Mouse (Mus musculus): ENCODE results near the gene Spp1.
"Not testable (repeated sequence)": the region's sequence is repeated elsewhere in the genome, so short reads cannot be mapped to it uniquely, and the experiment has no call there.

The Spp1 gene

DNA sequence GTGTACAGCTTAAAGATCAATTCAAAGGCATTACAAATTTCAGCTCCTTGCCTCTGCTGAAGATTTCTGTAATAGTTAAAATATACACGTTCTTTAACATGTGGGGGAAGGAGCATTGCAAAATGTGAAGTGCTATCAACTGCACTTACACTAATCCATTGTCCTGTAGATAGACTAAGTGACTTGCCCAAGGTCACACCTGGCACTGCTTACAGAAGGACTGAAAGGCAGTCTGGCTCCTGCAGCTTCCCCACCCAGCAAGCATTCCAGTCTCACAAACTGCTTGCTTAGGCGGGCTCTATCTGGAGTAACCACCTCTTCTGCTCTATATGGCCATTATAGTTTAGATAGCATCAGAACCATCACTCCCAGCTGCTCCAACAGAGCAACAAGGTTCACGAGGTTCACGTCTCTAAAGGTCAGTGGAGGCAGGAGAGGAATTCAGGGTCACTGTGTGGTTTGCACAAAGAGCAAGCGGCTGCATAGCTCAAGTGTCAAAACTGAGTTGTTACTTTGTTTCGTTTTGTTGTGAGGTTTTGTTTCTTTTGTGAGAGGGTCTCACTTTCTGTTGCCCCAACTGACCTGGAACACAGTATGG, 851 bp upstream of the Spp1 start:
- DNase-seq (ENCODE audit: low spot score), result peak; percentile 53

GRCm38 (mm10) chr5:104436406-104437076, 1.6 kb downstream of the Spp1 start:
- DNase-seq (ENCODE audit: low spot score), result no peak

GRCm38 (mm10) chr5:104442396-104442795, 7.5 kb downstream of the Spp1 start:
- no peak for DNase-seq (ENCODE audit: low spot score)

DNA sequence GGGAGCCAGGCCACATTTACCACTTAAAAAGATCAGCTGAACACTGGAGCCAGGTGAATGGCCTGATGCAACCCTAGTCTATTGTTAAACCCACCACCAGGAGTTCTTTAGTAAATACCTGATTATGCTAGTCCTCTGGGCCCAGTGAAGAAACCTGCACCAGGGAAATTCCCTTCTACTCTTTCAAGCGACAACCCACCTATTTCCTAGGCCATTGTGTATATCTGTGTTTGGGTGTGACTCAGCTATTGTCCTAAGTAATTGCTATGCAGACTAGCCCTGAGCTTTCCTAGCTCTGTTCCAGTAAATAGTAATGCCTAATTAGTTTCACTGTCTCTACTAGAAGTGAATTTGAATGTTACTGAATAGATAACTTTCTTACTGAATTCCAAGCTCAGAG, 7.9 kb downstream of the Spp1 start:
- no peak for DNase-seq (ENCODE audit: low spot score)

- peak; percentile 82 for DNase-seq (ENCODE audit: low spot score)
Measured at GRCm38 (mm10) chr5:104446156-104446555, 11.2 kb downstream of the Spp1 start.

DNA sequence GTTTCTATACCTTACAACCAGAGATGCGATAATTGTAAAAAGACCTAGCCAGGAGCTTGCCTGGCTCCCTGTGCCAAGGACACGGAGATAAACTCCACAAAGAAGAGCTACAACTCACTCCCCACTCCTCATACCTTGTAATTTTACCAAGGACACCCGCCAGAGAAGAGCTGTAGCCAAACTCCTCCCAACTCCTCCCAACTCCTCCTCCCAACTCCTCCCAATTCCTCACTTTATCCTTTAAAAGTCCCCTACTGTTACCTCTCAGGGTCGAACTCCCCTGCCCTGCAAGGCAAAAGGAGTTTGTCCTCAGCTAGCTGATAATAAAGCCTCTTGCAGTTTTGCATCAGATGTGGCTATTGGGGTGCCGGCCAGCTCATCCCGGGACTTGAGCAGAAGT, 13.4 kb downstream of the Spp1 start:
- not testable (repeated sequence) for DNase-seq (ENCODE audit: low spot score)

DNA sequence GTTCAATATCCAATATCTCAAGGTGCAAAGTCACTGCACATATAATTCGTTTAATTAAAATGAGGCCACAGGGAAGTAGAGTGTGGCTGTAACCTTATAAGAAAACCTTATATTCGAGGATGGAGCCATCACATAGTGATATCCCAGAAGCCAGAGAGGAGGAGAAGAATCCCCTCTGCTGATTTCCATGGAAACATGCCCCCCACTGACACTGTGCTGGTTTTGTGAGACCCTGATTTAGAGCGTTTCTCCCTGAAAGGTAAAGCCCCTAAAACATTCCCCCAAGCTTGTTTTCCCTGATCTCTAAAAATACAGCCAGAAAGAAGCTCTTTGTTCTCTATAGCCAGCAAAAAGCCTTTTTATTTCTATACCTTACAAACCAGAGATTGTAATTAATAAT, 14.6 kb downstream of the Spp1 start:
- DNase-seq (ENCODE audit: low spot score), result no peak

DNA sequence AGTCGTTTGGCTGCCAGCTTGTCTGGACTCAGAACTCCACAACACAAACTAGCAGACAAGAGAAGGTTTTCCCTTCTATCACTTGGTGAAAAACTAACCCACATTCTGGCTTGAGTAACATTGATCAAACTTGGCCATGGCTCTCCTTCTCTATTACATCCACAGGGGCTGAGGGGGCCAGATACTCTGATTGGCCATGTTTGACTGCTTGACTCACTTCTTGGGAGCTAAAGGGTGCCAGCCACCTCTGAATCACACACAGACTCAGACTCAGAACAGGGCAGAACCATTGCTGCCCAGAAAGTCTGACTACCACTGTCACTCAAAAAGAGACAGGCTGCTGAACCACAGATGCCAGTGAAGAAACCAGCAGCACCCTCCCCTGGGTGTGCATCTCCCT, 18.2 kb downstream of the Spp1 start:
- no peak for DNase-seq (ENCODE audit: low spot score)

DNA sequence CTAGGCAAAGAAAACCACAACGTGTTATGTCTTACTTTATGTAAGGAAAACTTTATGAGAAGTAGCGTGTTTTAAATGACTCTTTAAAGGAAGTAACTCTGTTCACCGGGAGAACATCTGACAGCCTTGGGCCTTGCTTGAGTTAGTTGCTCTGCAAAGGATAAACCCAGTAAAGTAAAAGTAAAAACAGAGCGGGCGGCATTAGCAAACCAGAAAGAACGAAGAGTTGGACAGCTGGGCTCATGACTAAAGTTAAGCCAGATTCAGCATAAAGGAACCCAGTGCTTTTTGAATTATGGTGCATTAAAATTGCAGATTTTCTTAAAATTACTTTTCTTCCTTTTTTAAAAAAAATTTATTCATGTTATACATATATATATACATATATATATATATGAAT, 19.6 kb downstream of the Spp1 start:
- DNase-seq (ENCODE audit: low spot score), result no peak

GRCm38 (mm10) chr5:104458832-104459705, 24.2 kb downstream of the Spp1 start, which contains the start of gene Pkd2:
Pkd2 (plus strand) TSS chr5:104459450.
- DNase-seq (ENCODE audit: low spot score), result peak; percentile 75

- peak; percentile 79 for DNase-seq (ENCODE audit: low spot score)
Measured at GRCm38 (mm10) chr5:104459706-104460455, 25.0 kb downstream of the Spp1 start.

- no peak for DNase-seq (ENCODE audit: low spot score)
Measured at GRCm38 (mm10) chr5:104460456-104460838, 25.5 kb downstream of the Spp1 start.

GRCm38 (mm10) chr5:104460856-104461255, 25.9 kb downstream of the Spp1 start:
- peak; percentile 51 for DNase-seq (ENCODE audit: low spot score)

GRCm38 (mm10) chr5:104465279-104465678, 30.4 kb downstream of the Spp1 start:
- DNase-seq (ENCODE audit: low spot score), result no peak

DNA sequence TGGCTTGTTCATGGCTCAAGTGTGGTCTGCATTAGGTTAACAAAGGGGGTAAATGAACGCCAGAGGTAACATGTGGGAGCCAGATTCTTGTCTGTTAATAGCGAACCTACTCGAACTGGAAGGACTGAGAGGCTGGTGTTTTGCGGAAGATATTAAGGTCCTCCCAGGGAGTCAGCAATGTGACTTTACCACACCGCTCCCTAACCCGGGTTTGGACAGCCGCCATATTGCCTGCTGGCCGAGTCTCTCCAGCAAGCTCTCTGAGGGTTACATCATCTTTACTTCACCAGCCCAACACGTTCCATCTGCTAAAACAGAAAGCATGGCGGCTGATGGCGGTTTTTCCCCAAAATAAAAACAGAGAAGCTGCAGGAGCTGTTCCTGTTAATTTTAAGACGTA, 30.8 kb downstream of the Spp1 start:
- DNase-seq (ENCODE audit: low spot score), result no peak

GRCm38 (mm10) chr5:104466816-104467215, 31.9 kb downstream of the Spp1 start:
- no peak for DNase-seq (ENCODE audit: low spot score)

DNA sequence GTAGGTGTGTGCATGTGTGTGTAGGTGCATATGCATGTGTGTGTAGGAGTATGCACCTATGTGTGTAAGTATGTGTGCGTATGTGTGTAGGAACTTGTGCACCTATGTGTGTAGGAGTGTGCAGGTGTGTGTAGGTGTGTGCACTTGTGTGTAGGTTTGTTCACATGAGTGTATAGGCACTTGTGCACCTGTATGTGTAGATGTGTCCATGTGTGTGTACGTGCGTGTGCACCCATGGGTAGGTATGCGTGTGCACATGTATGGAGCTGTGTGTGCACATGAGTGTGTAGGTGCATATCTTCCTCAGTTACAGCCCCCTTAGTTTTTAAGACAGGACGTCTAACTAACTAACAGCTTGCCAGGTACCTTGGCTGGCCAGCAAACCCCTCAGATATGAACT, 33.7 kb downstream of the Spp1 start:
- no peak for DNase-seq (ENCODE audit: low spot score)

DNA sequence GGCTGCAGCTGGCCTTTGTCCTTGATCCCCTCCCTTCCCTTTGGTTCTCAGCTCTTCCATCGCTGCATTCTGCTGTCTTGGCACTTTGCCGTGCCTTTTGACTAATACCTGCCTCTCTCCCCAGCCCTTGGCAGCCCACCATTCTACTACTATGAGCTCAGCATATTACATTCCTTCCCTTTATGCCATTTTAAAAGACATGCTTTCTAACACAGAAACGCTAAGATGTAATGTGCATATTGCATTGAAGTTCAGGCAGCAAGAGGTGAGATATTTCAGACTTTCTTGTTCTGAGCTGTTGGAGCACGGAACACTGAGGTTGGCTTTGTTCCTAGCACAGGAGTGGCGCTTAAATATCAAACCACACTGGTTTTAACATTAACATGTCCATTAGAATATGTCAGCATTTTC, 36.1 kb downstream of the Spp1 start:
- no peak for DNase-seq (ENCODE audit: low spot score)

- DNase-seq (ENCODE audit: low spot score), result peak; percentile 35
Measured at GRCm38 (mm10) chr5:104472371-104472770, 37.5 kb downstream of the Spp1 start.

- DNase-seq (ENCODE audit: low spot score), result no peak
Measured at GRCm38 (mm10) chr5:104480367-104480766, 45.4 kb downstream of the Spp1 start.

DNA sequence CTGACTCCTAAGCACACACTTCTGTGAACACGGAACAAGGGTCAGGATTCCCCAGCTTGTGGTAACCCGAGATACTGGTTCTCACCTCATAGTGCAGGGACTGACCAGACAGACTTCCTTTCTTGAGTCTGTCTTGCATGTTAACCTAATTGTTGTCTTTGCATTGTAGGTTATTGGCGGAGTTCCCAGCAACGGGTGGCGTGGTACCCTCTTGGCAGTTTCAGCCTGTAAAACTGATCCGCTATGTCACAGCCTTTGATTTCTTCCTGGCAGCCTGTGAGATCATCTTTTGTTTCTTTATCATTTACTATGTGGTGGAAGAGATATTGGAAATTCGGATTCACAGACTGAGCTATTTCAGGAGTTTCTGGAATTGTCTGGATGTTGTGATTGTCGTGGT, 47.9 kb downstream of the Spp1 start:
- DNase-seq (ENCODE audit: low spot score), result no peak

Data from embryo, embryonic 10 days (tissue).